Mouse (Mus musculus): ENCODE data around the gene Fkbp9. TPM values are rescaled to one million over a fixed set of nuclear protein-coding genes. Genes with fewer than 3 reads are reported as not detected.

The Fkbp9 gene
- total and polyA plus RNA-seq, 2 experiments from 2014 or later, result 90.2 to 123 TPM

GRCm38 (mm10) chr6:56794834-56795233 lies 37.0 kb upstream of the Fkbp9 start:
- peak overlapping the region; percentile 85 for H3K4me2 ChIP-seq (ENCODE audit: low read depth, low read length)
- no peaks in the 10 kb centered on the region for H3K9me3 ChIP-seq (replicated peaks; ENCODE audit: control insufficient read depth, low read length)
- ATAC-seq (ENCODE audit: insufficient read depth, low read depth) (no peak), DNase-seq (ENCODE audit: low spot score) (no peak)
- 67% methylated on average over 5 of the region's 5 CpGs for WGBS
- H3K27ac ChIP-seq (ENCODE audit: low read depth), result no peak overlapping the region
- TF ChIP-seq CTCF (IDR thresholded peaks at IDR 0.05; ENCODE audit: low read depth), result no peak
- no peak for TF ChIP-seq EP300 (IDR thresholded peaks at IDR 0.05; ENCODE audit: low read depth)
- no peak overlapping the region for H3K9ac ChIP-seq (replicated peaks; ENCODE audit: low read depth, low read length)
- H3K27me3 ChIP-seq (ENCODE audit: control insufficient read depth, insufficient read depth, low read length), result no peaks in the 10 kb centered on the region
- H3K4me1 ChIP-seq (ENCODE audit: control insufficient read depth, insufficient read depth), result peaks cover 25% of the 10 kb centered on the region
- H3K36me3 ChIP-seq (replicated peaks; ENCODE audit: control insufficient read depth, insufficient read depth, low read length), result no peaks in the 10 kb centered on the region
- H3K4me3 ChIP-seq (ENCODE audit: low read depth, low read length), result peak overlapping the region; percentile 82

- H3K4me1 ChIP-seq (ENCODE audit: control insufficient read depth, insufficient read depth), result peaks cover 25% of the 10 kb centered on the region
- no peak for ATAC-seq (ENCODE audit: insufficient read depth, low read depth)
- no peaks in the 10 kb centered on the region for H3K9me3 ChIP-seq (replicated peaks; ENCODE audit: control insufficient read depth, low read length)
- H3K27me3 ChIP-seq (ENCODE audit: control insufficient read depth, insufficient read depth, low read length), result no peaks in the 10 kb centered on the region
- peak overlapping the region; percentile 85 for H3K4me2 ChIP-seq (ENCODE audit: low read depth, low read length)
- TF ChIP-seq EP300 (IDR thresholded peaks at IDR 0.05; ENCODE audit: low read depth), result no peak
- no peak for TF ChIP-seq CTCF (IDR thresholded peaks at IDR 0.05; ENCODE audit: low read depth)
- no peaks in the 10 kb centered on the region for H3K36me3 ChIP-seq (replicated peaks; ENCODE audit: control insufficient read depth, insufficient read depth, low read length)
- H3K27ac ChIP-seq (ENCODE audit: low read depth), result peak overlapping the region; percentile 99
- H3K9ac ChIP-seq (replicated peaks; ENCODE audit: low read depth, low read length), result peak overlapping the region; percentile 96
- no peak for DNase-seq (ENCODE audit: low spot score)
- peak overlapping the region; percentile 82 for H3K4me3 ChIP-seq (ENCODE audit: low read depth, low read length)
- WGBS, result 2% methylated on average over 8 of the region's 8 CpGs
Observed at GRCm38 (mm10) chr6:56796232-56796631, 35.6 kb upstream of the Fkbp9 start.

- under 1% methylated on average over 16 of the region's 16 CpGs for WGBS
- Histone ChIP-seq H3K4me3 (ENCODE audit: low read depth, low read length) (peak overlapping the region; percentile 82), H3K9ac (replicated peaks; ENCODE audit: low read depth, low read length) (peak overlapping the region; percentile 96), H3K4me1 (ENCODE audit: control insufficient read depth, insufficient read depth) (peaks cover 25% of the 10 kb centered on the region), H3K4me2 (ENCODE audit: low read depth, low read length) (peak overlapping the region; percentile 85), H3K36me3 (replicated peaks; ENCODE audit: control insufficient read depth, insufficient read depth, low read length) (no peaks in the 10 kb centered on the region), H3K9me3 (replicated peaks; ENCODE audit: control insufficient read depth, low read length) (no peaks in the 10 kb centered on the region), H3K27me3 (ENCODE audit: control insufficient read depth, insufficient read depth, low read length) (no peaks in the 10 kb centered on the region), H3K27ac (ENCODE audit: low read depth) (peak overlapping the region; percentile 99)
- peak; percentile 80 for DNase-seq (ENCODE audit: low spot score)
- peak; percentile 22; the same call in 1 of the 2 replicates for ATAC-seq (ENCODE audit: insufficient read depth, low read depth)
- TF ChIP-seq EP300 (IDR thresholded peaks at IDR 0.05; ENCODE audit: low read depth), result no peak
- TF ChIP-seq CTCF (IDR thresholded peaks at IDR 0.05; ENCODE audit: low read depth), result no peak
Observed at GRCm38 (mm10) chr6:56796668-56797141, 35.2 kb upstream of the Fkbp9 start.

GRCm38 (mm10) chr6:56797311-56798151 lies 34.3 kb upstream of the Fkbp9 start, which contains the start of gene Kbtbd2:
Kbtbd2 (minus strand) TSS chr6:56797813.
- peak within 1 kb of the TSS; percentile 85 for H3K4me2 ChIP-seq (ENCODE audit: low read depth, low read length)
- WGBS, result under 1% methylated on average over 87 of the region's 98 CpGs
- peaks cover 25% of the 10 kb centered on the region for H3K4me1 ChIP-seq (ENCODE audit: control insufficient read depth, insufficient read depth)
- no peaks in the 10 kb centered on the region for H3K36me3 ChIP-seq (replicated peaks; ENCODE audit: control insufficient read depth, insufficient read depth, low read length)
- no peaks in the 10 kb centered on the region for H3K27me3 ChIP-seq (ENCODE audit: control insufficient read depth, insufficient read depth, low read length)
- no peak for TF ChIP-seq CTCF (IDR thresholded peaks at IDR 0.05; ENCODE audit: low read depth)
- peak; percentile 81; the same call in 1 of the 2 replicates for TF ChIP-seq EP300 (IDR thresholded peaks at IDR 0.05; ENCODE audit: low read depth)
- peak within 1 kb of the TSS; percentile 82 for H3K4me3 ChIP-seq (ENCODE audit: low read depth, low read length)
- peak within 1 kb of the TSS; percentile 96 for H3K9ac ChIP-seq (replicated peaks; ENCODE audit: low read depth, low read length)
- no peaks in the 10 kb centered on the region for H3K9me3 ChIP-seq (replicated peaks; ENCODE audit: control insufficient read depth, low read length)
- peak within 1 kb of the TSS; percentile 99 for H3K27ac ChIP-seq (ENCODE audit: low read depth)
- ATAC-seq (ENCODE audit: insufficient read depth, low read depth) (peak; percentile 92), DNase-seq (ENCODE audit: low spot score) (peak; percentile 95)

GRCm38 (mm10) chr6:56798152-56798465 lies 33.8 kb upstream of the Fkbp9 start:
- Histone ChIP-seq H3K27ac (ENCODE audit: low read depth) (peak overlapping the region; percentile 99), H3K9me3 (replicated peaks; ENCODE audit: control insufficient read depth, low read length) (no peaks in the 10 kb centered on the region), H3K36me3 (replicated peaks; ENCODE audit: control insufficient read depth, insufficient read depth, low read length) (no peaks in the 10 kb centered on the region), H3K4me2 (ENCODE audit: low read depth, low read length) (peak overlapping the region; percentile 85), H3K4me1 (ENCODE audit: control insufficient read depth, insufficient read depth) (peaks cover 23% of the 10 kb centered on the region), H3K9ac (replicated peaks; ENCODE audit: low read depth, low read length) (peak overlapping the region; percentile 96), H3K27me3 (ENCODE audit: control insufficient read depth, insufficient read depth, low read length) (no peaks in the 10 kb centered on the region), H3K4me3 (ENCODE audit: low read depth, low read length) (peak overlapping the region; percentile 82)
- no peak for TF ChIP-seq EP300 (IDR thresholded peaks at IDR 0.05; ENCODE audit: low read depth)
- TF ChIP-seq CTCF (IDR thresholded peaks at IDR 0.05; ENCODE audit: low read depth), result no peak
- WGBS, result 9% methylated on average over 8 of the region's 8 CpGs
- no peak for ATAC-seq (ENCODE audit: insufficient read depth, low read depth)
- peak; percentile 23 for DNase-seq (ENCODE audit: low spot score)
